Mouse (Mus musculus) right cerebral cortex, postnatal 4 days (tissue): ENCODE measurements at regions not wholly inside any gene's neighbourhood (a gene's known extent, or its start where the extent isn't known, plus 50 kb on each side); places are given as distances from the start of the nearest gene placed in this dataset.

Experiments
- DNase-seq: peaks from one replicate; pipeline ENCODE4 v3.0.0-alpha.2; 2022

- DNase-seq = peak; percentile 80
Measured at GRCm38 (mm10) chr13:53783492-53783891, 272.0 kb downstream of the Drd1 start.

DNA sequence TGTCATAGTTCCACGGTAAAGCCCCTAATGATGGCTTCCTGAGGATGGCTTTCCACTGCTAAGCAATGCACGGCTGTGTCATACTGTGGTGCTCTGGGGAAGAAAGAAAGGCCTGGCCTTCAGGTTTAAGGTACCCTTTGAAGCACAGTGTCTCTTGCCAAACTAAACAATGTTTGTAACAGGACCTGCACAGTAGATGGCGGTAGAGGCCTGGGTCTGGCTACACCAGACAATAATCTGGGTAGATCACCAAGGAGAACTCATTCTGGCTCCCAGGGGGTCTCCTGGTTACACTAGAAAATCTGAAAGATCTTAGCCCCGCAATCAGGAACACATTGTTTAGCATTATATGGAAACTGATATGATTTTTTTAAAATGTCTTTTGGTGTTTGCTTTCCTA lies 276.4 kb downstream of the Drd1 start:
- DNase-seq = peak; percentile 74

DNA sequence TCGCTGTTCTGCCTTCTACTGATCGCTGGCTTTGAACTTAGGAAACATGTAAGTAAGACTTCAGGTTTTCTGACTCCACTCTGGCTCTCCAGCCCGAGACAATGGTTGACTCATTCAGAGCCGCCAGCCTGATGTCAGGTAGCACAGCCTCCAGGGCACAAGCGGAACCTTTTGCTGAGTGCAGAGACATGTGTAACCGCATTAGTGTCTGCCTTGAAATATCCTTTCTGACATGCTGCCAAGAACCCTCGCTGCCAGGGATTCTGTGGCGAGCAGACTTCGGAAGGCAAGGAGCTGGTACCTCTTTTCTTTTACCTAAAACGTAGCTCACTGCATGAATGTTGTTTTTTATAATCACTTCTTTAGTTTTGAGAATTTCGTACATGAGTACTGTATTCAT lies 279.1 kb downstream of the Drd1 start:
- no peak for DNase-seq

DNA sequence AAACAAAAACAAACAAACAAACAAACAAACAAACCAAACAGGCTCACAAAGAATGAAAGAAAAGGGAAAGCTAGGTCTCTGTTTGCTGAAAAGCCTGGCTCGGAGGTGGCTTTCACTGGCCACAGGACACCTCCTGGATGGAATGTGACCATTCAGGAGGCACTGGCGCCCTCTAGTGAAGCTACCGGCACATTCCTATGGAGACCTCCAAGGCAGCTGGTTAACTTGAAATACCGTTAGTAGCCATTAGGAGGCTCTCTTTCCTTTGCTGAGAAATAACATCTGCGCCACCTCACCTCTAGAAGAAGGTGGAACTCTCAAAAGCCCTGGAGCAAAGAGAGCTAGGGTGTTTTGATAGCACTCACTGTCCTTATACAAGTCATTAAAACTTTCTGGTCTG lies 279.8 kb downstream of the Drd1 start:
- peak; percentile 55 for DNase-seq

DNA sequence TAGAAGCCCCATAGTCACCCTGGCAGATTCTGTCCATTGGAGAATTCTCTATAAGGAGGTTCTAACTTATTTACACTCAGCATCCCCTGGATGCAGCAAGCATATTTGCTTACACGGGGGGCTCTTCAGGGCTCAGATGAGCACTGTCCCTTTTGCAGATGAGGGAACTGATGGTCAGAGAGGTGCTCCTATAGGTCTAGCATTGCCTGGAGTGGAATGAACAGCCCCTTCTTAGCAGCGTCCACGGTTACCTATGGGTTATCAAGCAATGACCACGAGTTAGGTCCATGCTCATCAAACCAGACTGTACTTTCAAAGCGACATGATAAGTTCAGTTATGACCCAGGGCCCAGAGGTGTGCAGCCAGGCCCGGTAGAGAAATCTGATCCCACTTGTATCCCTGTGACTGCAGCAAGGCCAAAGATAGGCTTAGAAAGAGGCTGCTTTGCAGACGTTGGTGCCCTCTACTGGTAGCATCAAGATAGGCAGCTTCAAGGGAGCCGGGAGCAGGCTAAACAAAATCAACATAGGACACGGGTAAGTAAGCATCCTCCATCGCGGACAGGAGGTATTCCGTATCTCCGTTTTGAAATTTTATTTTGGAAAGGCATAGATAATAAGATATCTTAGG lies 290.8 kb downstream of the Drd1 start:
- DNase-seq = peak; percentile 64

GRCm38 (mm10) chr13:53757576-53758237 lies 284.8 kb upstream of the Msx2 start:
- no peak for DNase-seq

DNA sequence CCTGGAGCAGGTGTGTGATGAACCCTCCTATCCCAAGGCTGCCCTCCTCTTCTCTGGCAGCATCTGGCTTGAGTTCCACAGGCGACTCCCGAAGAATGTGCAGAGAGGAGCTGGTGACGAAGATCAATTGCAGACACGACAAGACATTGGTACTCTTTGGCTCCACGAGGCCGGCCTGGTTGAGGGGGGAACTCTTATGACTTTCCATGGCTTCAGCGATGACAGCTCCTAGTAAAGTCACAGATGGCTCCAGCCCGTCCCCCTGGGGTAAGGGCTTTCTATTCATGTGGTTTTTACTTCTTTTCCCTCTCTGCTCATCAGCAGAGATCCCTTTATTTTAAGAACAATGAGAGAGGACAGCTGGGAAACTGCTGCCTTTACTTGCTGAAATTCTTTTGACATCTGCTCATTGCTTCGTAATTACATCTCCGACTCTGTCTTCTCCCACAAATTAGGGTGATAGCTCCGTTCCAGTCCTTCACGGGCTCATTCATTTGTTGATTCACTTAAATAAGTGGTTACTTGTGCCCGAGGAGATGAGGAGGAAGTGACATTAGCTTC lies 284.2 kb upstream of the Msx2 start:
- no peak for DNase-seq

GRCm38 (mm10) chr13:53755046-53755615 lies 282.3 kb upstream of the Msx2 start:
- DNase-seq = no peak

DNA sequence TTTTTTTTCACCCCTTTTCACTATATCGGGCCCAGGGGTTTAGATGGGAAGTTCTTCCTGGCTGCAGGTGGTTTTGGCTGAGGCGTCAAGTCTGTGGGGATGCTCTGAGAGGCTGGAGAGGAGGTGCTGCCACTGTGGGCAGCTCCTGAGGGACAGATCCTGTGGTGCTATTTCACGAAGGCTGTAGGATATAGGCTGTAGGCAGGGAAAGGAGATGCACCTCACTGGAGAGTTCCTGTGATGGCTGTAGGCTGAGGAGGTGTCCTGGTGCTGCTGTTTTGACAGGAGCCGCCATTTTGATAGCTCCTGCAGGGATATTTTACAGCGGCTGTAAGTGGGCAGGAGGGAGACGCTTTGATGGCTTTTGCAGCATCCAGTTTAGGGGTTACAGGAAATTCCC lies 280.2 kb upstream of the Msx2 start:
- DNase-seq = no peak

DNA sequence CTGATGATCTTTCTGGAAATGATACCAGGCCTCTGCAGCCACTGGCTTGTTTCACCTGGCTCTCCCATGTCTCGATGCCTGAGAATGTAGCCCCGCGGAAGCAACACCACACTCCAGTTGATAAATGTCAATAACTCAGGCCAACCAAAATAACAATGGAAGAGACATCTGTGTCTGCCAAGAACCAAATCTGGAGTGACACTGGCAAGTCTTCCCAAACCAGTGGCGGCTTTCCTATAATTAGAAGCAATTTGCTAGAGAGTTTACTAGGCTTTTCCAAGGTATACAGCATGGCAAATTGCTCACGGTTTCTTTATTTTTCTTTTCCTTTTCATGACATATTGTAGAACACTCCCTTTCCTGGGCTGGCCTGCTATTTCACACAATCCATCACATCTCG lies 268.1 kb upstream of the Msx2 start:
- DNase-seq = no peak

- DNase-seq = no peak
Measured at GRCm38 (mm10) chr13:53739127-53739526, 266.3 kb upstream of the Msx2 start.

- DNase-seq = no peak
Measured at GRCm38 (mm10) chr13:53734944-53735343, 262.1 kb upstream of the Msx2 start.

- no peak for DNase-seq
Measured at GRCm38 (mm10) chr13:53730259-53730902, 257.5 kb upstream of the Msx2 start.

DNA sequence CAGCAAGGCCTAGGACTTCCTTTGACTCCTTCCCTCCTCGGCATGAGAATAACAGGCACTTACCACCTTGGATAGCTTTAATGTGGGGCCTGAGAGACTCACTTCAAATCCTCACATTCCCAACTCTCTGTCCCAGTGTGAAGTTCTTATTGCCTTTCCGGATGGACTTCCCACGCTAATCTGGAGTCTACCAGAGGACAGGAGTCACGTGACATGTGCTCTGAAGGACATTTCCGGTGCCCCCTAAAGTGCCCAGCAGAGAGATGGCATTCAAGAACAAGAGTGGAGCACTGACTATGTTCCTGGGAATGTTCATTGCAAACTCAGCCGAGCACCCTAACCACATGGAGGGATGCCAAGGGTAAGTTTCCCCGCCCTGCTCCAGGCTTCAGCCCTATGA lies 257.0 kb upstream of the Msx2 start:
- DNase-seq = no peak

GRCm38 (mm10) chr13:53726031-53726430 lies 253.2 kb upstream of the Msx2 start:
- DNase-seq = no peak

DNA sequence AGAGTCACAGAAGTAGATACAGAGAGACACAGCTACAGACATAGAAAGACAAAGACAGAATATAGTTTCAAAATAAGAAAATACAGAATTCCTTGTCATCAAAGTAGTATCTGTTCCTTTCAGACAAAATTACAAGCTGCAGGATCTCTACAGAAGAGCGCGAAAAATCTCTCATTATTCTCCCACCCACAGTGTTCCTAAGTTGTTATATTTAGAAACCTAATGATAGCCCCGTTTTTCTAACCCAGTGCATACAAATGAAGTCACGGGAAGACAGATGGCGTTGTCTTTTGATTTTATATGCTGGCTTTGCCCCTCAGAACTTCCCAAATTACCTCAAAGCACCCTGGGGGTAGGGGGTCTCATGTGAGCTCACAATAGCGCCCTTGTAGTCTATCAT lies 250.0 kb upstream of the Msx2 start:
- DNase-seq = no peak

- no peak for DNase-seq
Measured at GRCm38 (mm10) chr13:53721038-53721463, 248.2 kb upstream of the Msx2 start.

- no peak for DNase-seq
Measured at GRCm38 (mm10) chr13:53717582-53717981, 244.7 kb upstream of the Msx2 start.

GRCm38 (mm10) chr13:53717086-53717485 lies 244.2 kb upstream of the Msx2 start:
- DNase-seq = no peak

- no peak for DNase-seq
Measured at GRCm38 (mm10) chr13:53709062-53709461, 236.2 kb upstream of the Msx2 start.

- DNase-seq = no peak
Measured at GRCm38 (mm10) chr13:53707548-53707947, 234.7 kb upstream of the Msx2 start.

DNA sequence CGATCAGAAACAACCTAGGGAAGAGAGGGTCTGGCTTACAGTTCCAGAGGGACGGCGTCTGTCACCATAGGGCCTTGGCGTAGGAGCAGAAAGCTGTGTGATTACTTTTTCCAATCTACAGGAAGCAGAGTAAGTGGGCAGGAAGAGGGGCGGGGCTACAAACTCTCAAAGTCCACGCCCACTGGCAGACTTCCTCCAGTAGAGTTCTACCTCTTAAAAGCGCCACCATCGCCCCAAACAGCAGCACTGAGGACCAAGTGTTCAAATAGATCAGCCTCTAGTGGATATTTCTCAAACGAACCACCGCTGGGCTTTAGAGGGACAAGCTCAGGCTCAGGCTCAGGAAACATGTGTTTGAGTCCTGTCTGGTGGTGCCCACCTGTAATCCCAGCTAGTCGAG lies 231.2 kb upstream of the Msx2 start:
- no peak for DNase-seq

GRCm38 (mm10) chr13:53700236-53700635 lies 227.4 kb upstream of the Msx2 start:
- no peak for DNase-seq

DNA sequence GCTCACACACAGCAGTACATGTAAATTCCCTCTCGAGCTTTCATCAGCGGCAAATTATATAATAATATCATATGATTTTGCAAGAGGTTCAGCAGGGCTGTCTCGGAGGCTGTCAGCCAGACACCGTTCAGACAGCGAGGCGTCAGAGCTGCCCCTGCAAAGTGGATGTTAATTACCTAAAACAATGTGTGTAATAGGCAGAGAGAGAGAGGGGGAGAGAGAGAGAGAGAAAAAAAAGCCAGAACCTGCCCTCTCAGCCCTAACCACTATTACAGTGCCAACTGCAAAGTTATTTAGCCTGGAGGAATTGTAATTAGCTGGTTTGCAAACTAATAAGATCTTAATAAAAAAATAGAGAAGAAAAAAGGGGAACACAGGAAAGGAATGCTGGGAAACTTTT lies 225.1 kb upstream of the Msx2 start:
- no peak for DNase-seq
